Mouse (Mus musculus) cerebellum, postnatal 14 days (tissue): ENCODE data around the gene Rhbdf2.
A peak's percentile ranks its signal among the peaks of the same experiment; 100 is the strongest.

ENCODE experiments used
- DNase-seq, 2 experiments: peaks; one replicate each; pipeline ENCODE4 v3.0.0; 2021; ENCODE audit warnings: mixed read lengths in 2 of 2

Gene Rhbdf2

GRCm38 (mm10) chr11:116581376-116581814 lies 45.4 kb downstream of the Rhbdf2 start, which contains the start of gene Ube2o:
Gene Ube2o (minus strand): TSS chr11:116581447.
- peak; percentile 92 to 93 for DNase-seq

- peak; percentile 69 to 73 for DNase-seq
Measured at GRCm38 (mm10) chr11:116580711-116581375, 46.0 kb downstream of the Rhbdf2 start.

DNA sequence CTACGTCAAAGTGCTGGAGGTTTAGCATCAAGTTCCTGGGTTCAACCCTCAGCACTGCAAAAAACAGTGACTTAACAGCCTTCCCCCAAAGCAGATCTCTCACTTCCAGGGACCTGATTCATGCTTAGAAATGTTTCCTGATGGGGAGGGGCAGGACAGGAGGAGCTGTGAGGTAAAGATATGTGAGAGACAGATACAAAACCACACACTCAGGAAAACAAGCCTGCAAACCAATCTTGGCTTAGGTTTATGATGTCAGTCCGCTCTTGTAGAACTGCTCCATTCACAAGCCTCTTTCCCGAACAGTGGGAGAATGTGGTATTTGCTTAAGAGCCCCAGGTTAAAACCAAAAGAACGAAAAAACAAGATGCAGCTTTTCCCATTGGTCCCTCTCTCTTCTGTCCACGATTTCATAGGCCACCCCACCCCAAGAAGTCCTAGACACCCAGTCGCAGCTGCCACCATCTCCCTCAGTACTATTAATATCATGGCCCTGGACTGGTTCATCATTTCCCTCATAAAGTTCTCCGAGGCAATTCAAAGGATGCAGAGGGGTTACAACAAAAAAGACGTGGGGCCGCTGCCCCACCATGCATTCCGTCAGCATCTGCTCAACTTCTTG lies 46.7 kb downstream of the Rhbdf2 start:
- no peak for DNase-seq

DNA sequence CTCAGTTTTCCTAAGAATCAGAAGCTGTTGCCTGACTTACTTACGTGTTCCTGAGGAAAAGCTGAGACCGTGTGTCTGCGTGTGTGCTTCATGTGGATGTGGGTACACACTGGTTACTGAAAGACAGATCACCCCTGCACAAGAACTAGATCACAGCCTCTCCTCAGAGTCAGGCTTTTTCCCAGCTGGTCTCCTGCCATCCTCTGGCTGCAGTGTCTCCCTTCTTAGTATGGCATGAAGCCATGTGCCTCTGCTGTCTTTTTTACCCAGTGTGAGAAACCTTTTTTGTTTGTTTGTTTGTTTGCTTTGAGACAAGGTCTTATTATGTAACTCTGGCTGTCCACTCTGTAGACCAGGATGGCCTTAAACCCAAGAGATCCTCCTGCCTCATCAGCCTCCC lies 47.5 kb downstream of the Rhbdf2 start:
- DNase-seq = peak in 1 of 2 experiments; percentile 43

DNA sequence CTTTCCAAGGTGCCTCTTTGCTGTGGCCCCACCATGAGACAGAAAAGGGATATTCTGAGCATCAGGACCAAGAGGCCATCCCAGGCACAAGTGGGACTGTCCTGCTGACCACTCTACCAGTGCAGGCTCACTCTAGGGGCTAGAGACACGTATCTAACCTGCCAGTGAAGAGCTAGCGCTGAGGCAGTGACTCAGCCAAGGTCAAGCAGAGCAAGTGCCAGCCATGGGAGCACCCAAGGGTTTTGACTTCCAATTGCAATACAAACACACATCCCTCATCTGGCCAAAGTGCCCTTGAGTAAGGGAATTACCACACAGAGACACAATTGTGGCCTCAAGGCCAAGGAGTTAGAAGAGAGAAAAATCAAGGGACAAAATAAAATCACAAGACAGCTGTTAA lies 51.4 kb downstream of the Rhbdf2 start:
- DNase-seq = no peak

DNA sequence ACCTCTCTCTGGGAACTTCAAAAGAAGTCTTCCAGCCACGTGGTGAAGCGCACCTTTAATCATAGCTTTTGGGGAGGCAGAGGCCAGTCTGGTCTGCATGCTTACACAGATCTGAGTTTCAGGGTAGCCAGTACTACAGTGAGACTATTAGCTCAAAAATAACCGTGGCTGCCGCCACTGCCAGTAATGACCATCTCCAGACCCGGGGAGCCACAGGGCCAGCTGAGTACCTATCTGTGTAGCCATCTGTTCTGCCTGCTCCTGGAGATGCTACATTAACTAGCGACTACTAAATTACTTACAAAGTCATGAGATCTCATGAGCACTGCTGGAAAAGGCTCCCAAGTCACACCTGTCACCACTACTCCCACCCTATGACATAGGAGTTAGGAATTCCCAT lies 51.8 kb downstream of the Rhbdf2 start:
- DNase-seq = no peak

DNA sequence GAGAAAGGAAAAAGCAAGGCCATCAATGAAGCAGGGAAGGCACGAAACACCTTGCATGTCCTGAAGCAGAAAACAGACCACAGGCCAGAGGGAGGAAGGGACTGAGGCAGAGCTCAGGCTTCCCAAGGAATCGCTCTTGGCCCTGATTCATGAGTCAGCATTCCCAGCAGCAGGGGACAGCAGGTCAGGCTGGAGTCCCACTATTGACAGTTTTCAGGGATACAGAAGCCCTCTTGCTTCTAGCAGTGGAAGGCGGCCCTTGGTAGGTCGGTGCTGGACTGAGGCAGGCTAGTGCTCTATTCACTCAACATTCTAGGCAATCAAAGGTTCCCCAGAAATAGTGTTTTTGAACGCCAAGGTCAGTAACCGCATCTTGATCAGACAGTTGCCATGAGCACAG lies 52.3 kb downstream of the Rhbdf2 start:
- peak; percentile 55 to 66 for DNase-seq

DNA sequence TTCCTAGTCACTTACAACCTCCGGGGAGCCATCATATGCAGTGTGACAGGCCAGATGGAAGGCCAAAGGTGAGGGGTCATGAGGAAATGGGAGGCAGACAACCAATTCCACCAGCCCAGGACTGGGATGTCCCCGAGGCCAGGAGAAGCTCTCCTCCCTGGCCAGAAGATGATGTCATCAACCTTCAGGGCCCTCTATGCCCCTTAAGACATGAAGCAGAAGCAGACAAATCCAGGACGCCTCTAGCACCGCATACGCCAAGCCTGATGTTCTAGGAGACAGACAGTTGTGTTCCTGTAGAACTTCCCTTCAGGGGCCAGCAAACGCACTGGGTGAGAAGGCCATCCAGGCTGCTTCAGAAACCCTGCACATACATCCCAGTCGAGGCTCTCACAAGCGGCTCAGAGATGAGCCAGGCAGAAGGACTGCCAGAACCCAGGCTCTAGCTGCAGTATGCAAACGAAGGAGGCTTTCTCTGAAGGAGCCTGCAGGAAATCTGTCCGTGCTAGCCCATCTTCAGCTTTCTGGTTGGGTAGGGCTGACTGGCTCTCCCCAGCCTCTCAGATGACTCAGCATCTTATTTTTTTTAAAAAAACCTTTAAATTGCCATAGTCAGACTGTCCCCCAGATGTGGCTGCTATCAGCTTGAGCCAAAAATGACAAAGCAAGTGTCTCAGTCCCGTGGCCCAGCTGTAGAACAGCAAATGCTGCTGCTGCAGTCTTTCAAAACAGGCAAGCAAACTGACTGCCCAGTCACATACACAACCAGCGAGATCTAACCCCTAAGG lies 53.9 kb downstream of the Rhbdf2 start:
- no peak for DNase-seq

DNA sequence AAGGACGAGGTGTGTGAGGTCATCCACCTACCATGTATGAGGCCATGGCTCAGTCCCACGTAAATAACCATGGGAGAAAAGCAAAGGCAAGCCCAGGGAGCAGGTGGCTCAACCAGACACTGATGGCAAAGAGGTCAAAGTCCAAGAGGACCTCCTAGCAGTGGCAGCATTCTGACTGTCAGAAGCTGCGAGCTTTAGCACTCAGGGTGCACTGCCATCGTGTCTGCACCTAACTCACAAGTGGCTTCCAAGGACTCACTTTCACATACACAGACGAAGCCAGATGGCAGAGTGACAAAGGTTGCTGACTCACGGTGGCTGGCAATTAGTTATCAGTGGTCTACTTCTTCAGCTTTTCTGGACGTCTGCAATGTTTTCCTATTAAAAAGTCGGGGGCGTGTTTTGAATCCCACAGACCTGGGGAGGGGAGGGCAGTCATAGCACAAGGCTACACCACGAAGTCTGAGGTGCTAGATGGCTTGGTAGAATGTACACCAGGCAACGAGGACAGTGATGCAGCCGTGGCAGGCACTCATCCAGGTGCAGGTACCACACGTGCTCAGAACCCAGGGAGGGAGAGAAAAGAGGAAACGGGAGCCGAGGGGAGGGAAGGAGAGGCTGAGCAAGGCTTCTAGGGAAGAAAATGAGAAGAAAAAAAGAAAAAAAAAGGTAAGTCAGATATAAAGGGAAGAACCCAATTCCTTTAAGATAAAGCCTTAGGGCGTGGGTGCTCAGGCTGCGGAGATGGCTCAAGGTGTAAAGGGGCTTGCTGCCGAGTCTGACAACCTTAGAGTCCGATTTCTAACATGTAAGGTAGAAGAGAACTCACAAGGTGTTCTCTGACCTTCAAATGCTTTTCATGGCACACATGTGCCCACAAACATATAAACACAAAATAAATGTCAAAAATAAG lies 54.8 kb downstream of the Rhbdf2 start:
- DNase-seq = peak; percentile 45 to 59

- no peak for DNase-seq
Measured at GRCm38 (mm10) chr11:116570821-116571220, 56.0 kb downstream of the Rhbdf2 start.

- DNase-seq = no peak
Measured at GRCm38 (mm10) chr11:116567531-116567930, 59.3 kb downstream of the Rhbdf2 start.

- DNase-seq = no peak
Measured at GRCm38 (mm10) chr11:116565283-116566041, 61.4 kb downstream of the Rhbdf2 start.

GRCm38 (mm10) chr11:116556308-116556707 lies 70.5 kb downstream of the Rhbdf2 start:
- no peak for DNase-seq

GRCm38 (mm10) chr11:116555572-116555971 lies 71.2 kb downstream of the Rhbdf2 start:
- no peak for DNase-seq

- DNase-seq = peak; percentile 71 to 76
Measured at GRCm38 (mm10) chr11:116554171-116554878, 72.5 kb downstream of the Rhbdf2 start.

- DNase-seq = no peak
Measured at GRCm38 (mm10) chr11:116552194-116552593, 74.6 kb downstream of the Rhbdf2 start.

DNA sequence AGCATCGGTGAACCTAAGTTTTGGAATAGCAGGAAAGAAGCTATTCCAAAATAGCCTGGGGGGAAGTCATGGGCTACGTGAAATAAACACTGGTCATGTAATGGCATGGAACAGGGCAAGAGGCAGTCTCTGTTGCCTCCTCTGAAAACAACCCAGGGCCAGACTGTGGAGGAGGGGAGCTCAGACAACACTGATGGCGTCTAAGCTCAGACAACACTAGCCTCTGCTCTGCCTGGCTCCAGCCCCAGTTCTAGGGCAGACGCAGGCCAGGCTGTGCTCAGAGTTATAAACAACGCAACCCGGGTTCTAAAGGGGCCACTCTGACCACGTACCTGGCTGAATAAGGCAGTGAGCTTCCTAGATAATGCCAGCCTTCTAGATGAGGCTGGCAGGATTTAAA lies 76.1 kb downstream of the Rhbdf2 start:
- no peak for DNase-seq

DNA sequence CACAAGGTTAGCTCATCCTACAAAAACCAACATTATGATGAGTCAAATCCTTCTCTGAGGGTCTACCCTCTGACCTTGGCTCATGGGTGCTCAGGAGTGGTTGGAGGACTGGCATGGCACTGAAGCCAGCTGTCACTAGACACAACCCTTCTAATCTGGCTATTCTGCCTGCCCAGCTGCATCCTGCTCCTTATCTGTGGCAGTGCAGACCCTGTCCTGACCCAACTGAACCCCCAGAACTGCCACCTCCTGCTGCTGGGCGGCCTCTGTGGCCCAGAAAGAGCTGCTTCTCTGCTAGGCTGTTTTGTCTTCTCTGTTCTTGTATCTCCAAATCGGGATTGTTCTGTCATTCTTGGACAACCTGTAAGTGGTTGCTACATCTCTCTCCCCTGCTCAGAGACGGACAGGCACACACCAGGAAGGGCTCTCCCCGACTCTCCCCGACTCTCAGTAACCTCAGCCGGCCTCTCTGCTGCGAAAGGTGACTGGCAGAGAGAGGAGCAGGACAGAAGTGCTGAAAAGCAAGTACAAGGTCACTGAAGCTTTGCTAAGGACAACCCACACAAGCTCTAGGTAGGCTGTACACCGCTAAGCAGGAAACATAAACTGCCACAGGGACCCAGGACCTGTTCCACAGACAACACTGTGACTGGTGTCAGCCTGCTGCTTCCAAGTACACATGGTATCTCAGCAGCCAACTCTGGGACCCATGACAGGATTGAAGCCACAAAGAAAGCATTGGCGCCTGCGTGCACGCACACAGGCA lies 77.4 kb downstream of the Rhbdf2 start:
- no peak for DNase-seq

- no peak for DNase-seq
Measured at GRCm38 (mm10) chr11:116548780-116549179, 78.0 kb downstream of the Rhbdf2 start.
